Mouse (Mus musculus) small intestine, adult 2 months (tissue): ENCODE data around the gene Pithd1.
"Not testable (repeated sequence)": the region's sequence is repeated elsewhere in the genome, so short reads cannot be mapped to it uniquely, and the experiment has no call there.

Source experiments
- CTCF ChIP-seq: fragments of 200-500 bp; IDR thresholded peaks from 2 replicates; pipeline ENCODE4 v1.5.1; 2012; ENCODE audit warnings: low read depth, mild to moderate bottlenecking, control low read depth, inconsistent platforms, low read length, moderate library complexity, mixed read lengths; ENCODE audit not compliant: insufficient replicate concordance, insufficient read length; ENCODE audit errors: extremely low read depth
- POLR2A ChIP-seq: fragments of 200-500 bp; IDR thresholded peaks from 2 replicates; pipeline ENCODE4 v1.6.1; 2012; ENCODE audit warnings: low read depth, mild to moderate bottlenecking, control low read depth, inconsistent platforms, low read length, moderate library complexity

DNA sequence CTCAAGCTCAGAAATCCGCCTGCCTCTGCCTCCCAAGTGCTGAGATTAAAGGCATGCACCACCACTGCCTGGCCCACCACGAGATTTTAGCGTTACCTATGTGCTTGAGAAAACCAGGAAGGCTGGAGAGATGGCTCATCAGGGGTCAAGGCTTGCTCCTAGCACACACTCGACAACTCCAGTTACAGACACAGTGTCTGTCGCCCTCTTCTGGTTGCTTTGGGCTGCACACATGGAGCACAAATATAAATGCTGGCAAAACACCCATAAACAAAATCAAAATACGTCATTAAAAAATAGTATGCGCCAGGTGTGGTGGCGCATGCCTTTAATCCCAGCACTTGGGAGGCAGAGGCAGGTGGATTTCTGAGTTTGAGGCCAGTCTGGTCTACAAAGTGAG is 46.0 kb downstream of the Pithd1 start:
- TF ChIP-seq CTCF: peak; percentile 32; the same call in 1 of the 2 replicates
- TF ChIP-seq POLR2A: not testable (repeated sequence)
